Mouse (Mus musculus) ES-E14 (cell line): ENCODE measurements around the gene Fhad1. TPM values are rescaled to one million over a fixed set of nuclear protein-coding genes. Genes with fewer than 3 reads are reported as not detected.

Experiments
- DNase-seq: peaks from one replicate; pipeline ENCODE4 v3.0.0-alpha.2; 2013; ENCODE audit warnings: low read depth, low spot score
- H3K27ac ChIP-seq: 2 replicates; pipeline ENCODE4 v1.5.1; 2012; ENCODE audit warnings: low read depth, mild to moderate bottlenecking, low read length, moderate library complexity, mixed read lengths; ENCODE audit not compliant: poor library complexity, insufficient read depth, severe bottlenecking
- H3K36me3 ChIP-seq: 2 replicates; pipeline ENCODE4 v1.6.1; 2012; ENCODE audit warnings: mild to moderate bottlenecking, low read length, moderate library complexity, mixed read lengths; ENCODE audit not compliant: control insufficient read depth, poor library complexity, insufficient read depth, severe bottlenecking
- H3K4me1 ChIP-seq, 2 experiments: fragments of 150-350 bp in 1 of 2; sonication (generic) in 1 of 2; 2 replicates each; pipeline ENCODE4 v1.6.1; 2012; ENCODE audit warnings: low read length in 2 of 2, mild to moderate bottlenecking in 1 of 2, mixed read lengths in 1 of 2; ENCODE audit not compliant: control insufficient read depth in 2 of 2, insufficient read depth in 2 of 2, poor library complexity in 1 of 2
- H3K4me3 ChIP-seq, 2 experiments: fragments of 150-350 bp in 1 of 2; sonication (generic) in 1 of 2; 2 replicates each; pipeline ENCODE4 v1.5.1; 2012; ENCODE audit warnings: low read length in 2 of 2, low read depth in 1 of 2, mild to moderate bottlenecking in 1 of 2, mixed read lengths in 1 of 2; ENCODE audit not compliant: insufficient read depth in 1 of 2, poor library complexity in 1 of 2, severe bottlenecking in 1 of 2
- H3K9ac ChIP-seq: 2 replicates; pipeline ENCODE4 v1.6.1; 2012; ENCODE audit warnings: low read depth, mild to moderate bottlenecking, low read length, mixed read lengths; ENCODE audit not compliant: poor library complexity, insufficient read depth, severe bottlenecking
- H3K9me3 ChIP-seq: fragments of 150-350 bp; sonication (generic); 2 replicates; pipeline ENCODE4 v1.6.1; 2012; ENCODE audit warnings: low read depth, mild to moderate bottlenecking, low read length; ENCODE audit not compliant: control insufficient read depth, insufficient read depth
- CHD2 ChIP-seq: IDR thresholded peaks from 2 replicates; pipeline ENCODE4 v1.6.1; 2014; ENCODE audit warnings: mild to moderate bottlenecking, low read depth, low read length, inconsistent platforms
- HCFC1 ChIP-seq: IDR thresholded peaks from 2 replicates; pipeline ENCODE4 v1.6.1; 2012; ENCODE audit warnings: low read length, inconsistent platforms, borderline replicate concordance; ENCODE audit not compliant: insufficient read depth
- MAFK ChIP-seq: IDR thresholded peaks from 2 replicates; pipeline ENCODE4 v1.6.1; 2014; ENCODE audit warnings: mild to moderate bottlenecking, low read depth, low read length, inconsistent platforms; ENCODE audit not compliant: insufficient read depth
- ZC3H11A ChIP-seq: IDR thresholded peaks from 2 replicates; pipeline ENCODE4 v1.6.1; 2012; ENCODE audit warnings: low read depth, mild to moderate bottlenecking, inconsistent platforms, low read length, borderline replicate concordance
- ZNF384 ChIP-seq: IDR thresholded peaks from 2 replicates; pipeline ENCODE4 v1.6.1; 2012; ENCODE audit warnings: low read depth, low read length, inconsistent platforms
- in situ Hi-C, 2 experiments: fragments of 600-800 bp; cut with MboI; formaldehyde crosslinking; loops; one replicate each; pipeline ENCODE4 v1.15.1; 2025; ENCODE audit warnings: low sequenced_read_pairs in 2 of 2, inconsistent platforms in 1 of 2; ENCODE audit not compliant: unreplicated experiment in 2 of 2
- total RNA-seq: library from RNA; depleted of rRNA; stranded (reverse); fragments of 300-350 nt; gene quantifications from 2 replicates; pipeline ENCODE4 v1.2.3, GENCODE M21; 2012

The Fhad1 gene
- total RNA-seq, 1 experiment, result 0.49 TPM

DNA sequence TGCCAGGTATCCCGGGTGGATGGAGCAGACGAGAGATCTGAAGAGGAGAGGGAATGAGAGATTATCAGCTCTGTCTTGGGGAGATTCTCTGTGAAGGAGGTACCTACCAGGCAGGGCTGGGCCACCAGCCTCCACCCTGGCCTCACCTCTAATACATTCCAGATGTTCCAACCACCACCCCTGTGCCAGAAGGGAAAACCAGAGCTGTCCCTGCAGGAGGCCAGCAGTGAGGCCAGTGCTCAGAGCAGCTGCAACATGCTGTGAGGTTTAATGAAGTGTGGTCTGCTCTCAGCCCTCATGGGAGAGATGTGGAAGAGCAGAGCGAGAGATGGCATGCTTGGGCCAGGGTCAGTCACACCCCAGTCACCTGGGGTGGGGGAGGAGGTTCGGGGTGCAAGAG, 23.0 kb upstream of the Fhad1 start:
- no peaks in the 10 kb centered on the region; the same call in 1 of the 2 replicates for H3K36me3 ChIP-seq
- H3K9me3 ChIP-seq, result no peaks in the 10 kb centered on the region
- no peak for TF ChIP-seq CHD2
- TF ChIP-seq ZC3H11A, result no peak
- no peak for TF ChIP-seq MAFK
- no peak for TF ChIP-seq HCFC1
- no peak for TF ChIP-seq ZNF384
- in situ Hi-C loops, result no loop called here
- H3K27ac ChIP-seq, result no peak overlapping the region
- H3K9ac ChIP-seq, result no peak overlapping the region
- no peak for DNase-seq
- H3K4me1 ChIP-seq, result no peaks in the 10 kb centered on the region
- no peak overlapping the region for H3K4me3 ChIP-seq

DNA sequence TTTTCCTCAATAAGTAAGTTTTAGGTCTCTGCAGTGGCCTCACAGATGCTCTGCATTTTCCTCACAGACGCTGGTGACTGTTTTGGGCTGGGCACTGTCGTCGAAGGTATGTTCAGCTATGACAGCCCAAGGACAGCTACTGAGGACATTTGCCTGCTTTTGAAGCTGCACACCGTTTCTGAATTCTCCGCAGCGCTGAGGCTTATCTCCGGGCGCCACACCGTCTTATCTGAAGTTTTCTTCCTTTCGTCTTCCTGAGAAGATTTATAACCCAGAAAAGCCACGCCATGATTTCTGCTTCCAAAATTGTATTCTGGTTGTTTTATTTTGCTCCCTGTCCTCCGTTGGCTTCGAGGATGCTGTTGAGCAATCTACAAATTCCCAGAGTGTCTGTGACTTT, 13.7 kb upstream of the Fhad1 start:
- Histone ChIP-seq H3K9me3 (no peaks in the 10 kb centered on the region), H3K4me3 (no peak overlapping the region), H3K9ac (no peak overlapping the region), H3K4me1 (no peaks in the 10 kb centered on the region), H3K36me3 (peaks cover 5% of the 10 kb centered on the region; the same call in 1 of the 2 replicates), H3K27ac (no peak overlapping the region)
- no peak for DNase-seq
- in situ Hi-C loops, result no loop called here
- no peak for TF ChIP-seq MAFK
- no peak for TF ChIP-seq HCFC1
- no peak for TF ChIP-seq CHD2
- TF ChIP-seq ZNF384, result no peak
- TF ChIP-seq ZC3H11A, result no peak

DNA sequence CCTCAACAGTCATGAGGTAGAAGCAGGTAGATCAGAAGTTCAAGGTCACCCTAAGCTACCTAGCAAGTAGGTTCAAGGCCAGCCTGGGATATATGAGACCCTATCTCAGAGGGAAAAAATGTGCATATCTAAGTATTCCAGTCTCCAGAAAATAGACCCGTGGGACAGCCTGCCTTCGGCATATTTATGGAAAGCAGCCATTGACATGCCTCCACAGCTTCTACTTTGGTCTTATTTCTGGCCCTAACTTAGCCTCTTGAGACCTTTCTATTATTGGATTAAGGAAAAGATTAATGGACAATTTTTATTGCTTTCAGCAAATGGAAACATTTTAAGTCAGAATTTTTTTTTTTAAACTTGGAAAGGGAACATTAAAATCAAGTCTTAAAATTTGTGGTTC, 12.1 kb upstream of the Fhad1 start:
- in situ Hi-C loops, result no loop called here
- no peak for DNase-seq
- Histone ChIP-seq H3K27ac (no peak overlapping the region), H3K4me3 (no peak overlapping the region), H3K4me1 (no peaks in the 10 kb centered on the region), H3K36me3 (peaks cover 5% of the 10 kb centered on the region; the same call in 1 of the 2 replicates), H3K9me3 (no peaks in the 10 kb centered on the region), H3K9ac (no peak overlapping the region)
- no peak for TF ChIP-seq ZNF384
- no peak for TF ChIP-seq HCFC1
- TF ChIP-seq CHD2, result no peak
- no peak for TF ChIP-seq MAFK
- TF ChIP-seq ZC3H11A, result no peak

DNA sequence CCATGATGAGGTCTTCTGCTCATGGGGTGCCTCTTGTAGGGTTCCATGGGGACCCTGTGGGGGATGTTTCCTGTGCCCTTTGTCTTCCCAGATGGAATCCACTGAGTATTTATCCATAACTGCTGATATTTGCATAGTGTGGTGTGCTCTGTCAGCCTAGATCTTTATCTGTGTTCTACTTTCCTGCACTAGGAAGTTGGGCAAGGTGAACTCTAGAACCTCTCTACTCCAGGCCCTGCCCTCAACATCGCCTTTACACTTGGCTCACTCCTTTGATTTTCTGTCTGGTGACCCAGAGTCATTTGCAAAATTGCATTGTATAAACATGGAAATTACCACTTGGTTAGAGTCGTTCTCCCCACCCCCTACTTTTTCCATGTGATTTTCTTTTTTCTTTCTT, 9.7 kb upstream of the Fhad1 start:
- DNase-seq, result no peak
- in situ Hi-C loops, result no loop called here
- Histone ChIP-seq H3K9me3 (no peaks in the 10 kb centered on the region), H3K27ac (no peak overlapping the region), H3K36me3 (no peaks in the 10 kb centered on the region), H3K4me3 (no peak overlapping the region), H3K4me1 (no peaks in the 10 kb centered on the region), H3K9ac (no peak overlapping the region)
- TF ChIP-seq CHD2 (no peak), ZNF384 (no peak), HCFC1 (no peak), MAFK (no peak), ZC3H11A (no peak)

DNA sequence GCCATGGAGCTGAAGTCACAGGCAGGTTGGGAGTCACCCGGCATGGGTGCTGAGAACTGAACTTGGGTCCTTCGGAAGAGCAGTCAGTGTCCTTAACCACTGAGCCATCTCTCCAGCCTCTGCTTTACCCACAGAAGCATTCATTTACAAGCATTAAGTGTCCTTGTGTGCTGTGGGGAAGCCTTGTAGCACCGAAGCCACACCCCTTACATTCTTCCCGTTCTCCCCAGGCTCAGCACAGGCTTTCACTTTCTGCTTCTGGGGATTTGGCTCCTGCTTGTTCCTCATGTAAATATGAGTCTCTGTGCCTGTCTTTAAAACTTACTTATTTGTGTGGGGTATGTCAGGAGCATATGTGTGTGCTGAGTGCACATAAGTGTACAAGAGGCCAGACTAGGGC, 8.3 kb upstream of the Fhad1 start:
- in situ Hi-C loops, result no loop called here

More for the DNA sequence above, 8.3 kb upstream of the Fhad1 start:
- H3K4me3 ChIP-seq, result no peak overlapping the region
- DNase-seq, result no peak
- no peaks in the 10 kb centered on the region for H3K9me3 ChIP-seq
- H3K27ac ChIP-seq, result no peak overlapping the region
- TF ChIP-seq CHD2 (no peak), MAFK (no peak), ZC3H11A (no peak), ZNF384 (no peak), HCFC1 (no peak)
- no peaks in the 10 kb centered on the region for H3K36me3 ChIP-seq
- H3K9ac ChIP-seq, result no peak overlapping the region
- H3K4me1 ChIP-seq, result no peaks in the 10 kb centered on the region
